Mouse (Mus musculus) lung, adult 2 months (tissue): ENCODE measurements around the gene Ccdc88c.

Source experiments
- CTCF ChIP-seq: fragments of 200-500 bp; IDR thresholded peaks from 2 replicates; pipeline ENCODE4 v1.5.1; 2011; ENCODE audit warnings: mild to moderate bottlenecking, low read length, control low read depth; ENCODE audit not compliant: insufficient read depth
- POLR2A ChIP-seq: fragments of 200-500 bp; IDR thresholded peaks from 2 replicates; pipeline ENCODE4 v1.6.1; 2011; ENCODE audit warnings: low read depth, mild to moderate bottlenecking, control low read depth, low read length, borderline replicate concordance; ENCODE audit errors: extremely low read depth

- no peak for TF ChIP-seq CTCF
- no peak for TF ChIP-seq POLR2A
Observed at GRCm38 (mm10) chr12:100992505-100992904, 36.4 kb downstream of the Ccdc88c start.
